Mouse (Mus musculus): Measurements from ENCODE around the gene Ncam1. TPM values are rescaled to one million over a fixed set of nuclear protein-coding genes. Genes with fewer than 3 reads are reported as not detected.

Gene Ncam1
- total and polyA plus RNA-seq, 3 experiments, result 0.08 TPM; not detected in 2

- TF ChIP-seq RCOR1 (conservative IDR thresholded peaks at IDR 0.05; ENCODE audit: low read depth, low read length) (no peak), MXI1 (IDR thresholded peaks at IDR 0.05; ENCODE audit: low read depth, low read length) (no peak), POLR2A (IDR thresholded peaks at IDR 0.05; ENCODE audit: low read depth, low read length) (no peak), CTCF (conservative IDR thresholded peaks at IDR 0.05 in 1 of 2, IDR thresholded peaks at IDR 0.05 in 1 of 2; ENCODE audit: low read depth in 2 of 2, low read length in 2 of 2) (peak; percentile 73 to 94), TBP (conservative IDR thresholded peaks at IDR 0.05; ENCODE audit: low read depth, low read length) (no peak), MAZ (IDR thresholded peaks at IDR 0.05; ENCODE audit: low read depth, low read length) (no peak), JUN (IDR thresholded peaks at IDR 0.05; ENCODE audit: insufficient read depth, low read depth, low read length) (no peak), E2F4 (IDR thresholded peaks at IDR 0.05; ENCODE audit: insufficient replicate concordance, low read depth, low read length) (no peak)
These were observed 304.6 kb downstream of the Ncam1 start (continued) for GRCm38 (mm10) chr9:49493979-49494649.

DNA sequence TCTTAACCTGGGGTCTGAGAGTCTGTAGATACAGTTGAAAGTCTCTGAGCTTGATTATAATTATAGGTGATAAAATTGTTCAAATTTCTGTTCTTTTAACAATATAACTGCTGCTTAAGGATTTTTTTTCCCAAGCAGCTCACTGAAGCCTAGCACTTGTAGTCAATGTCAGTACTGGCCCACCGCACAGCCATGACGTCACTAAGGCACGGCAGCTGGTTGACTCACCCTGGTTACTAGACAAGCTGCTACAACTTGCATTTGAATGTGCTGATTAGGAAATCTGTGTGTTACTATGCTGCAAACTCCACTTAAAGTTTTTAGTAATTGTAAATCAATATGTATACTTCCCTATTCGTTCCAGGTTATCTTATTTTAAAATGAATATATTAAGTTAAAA lies 308.1 kb downstream of the Ncam1 start:
- Histone ChIP-seq H3K4me3 (replicated peaks in 1 of 3; ENCODE audit: low read depth in 2 of 3, low read length in 2 of 3, poor library complexity in 1 of 3) (no peak overlapping the region), H3K27me3 (replicated peaks) (peaks cover 5% of the 10 kb centered on the region), H3K4me2 (ENCODE audit: insufficient read depth, low read depth, poor library complexity, severe bottlenecking) (peak overlapping the region; percentile 64; the same call in 1 of the 2 replicates), H3K79me2 (replicated peaks; ENCODE audit: control insufficient read depth, extremely low read depth, insufficient read depth, poor library complexity, severe bottlenecking) (no peaks in the 10 kb centered on the region), H3K9me3 (replicated peaks; ENCODE audit: low read length) (no peaks in the 10 kb centered on the region), H3K36me3 (replicated peaks in 1 of 2; ENCODE audit: control insufficient read depth in 1 of 2, insufficient read depth in 1 of 2, low read length in 1 of 2) (no peaks in the 10 kb centered on the region), H3K4me1 (ENCODE audit: control insufficient read depth in 1 of 2, insufficient read depth in 2 of 2) (peaks cover 2 to 13% of the 10 kb centered on the region in 2 experiments; a peak in 2 of 4 replicates), H3K9ac (ENCODE audit: insufficient read depth, low read depth) (no peak overlapping the region), H3K27ac (ENCODE audit: insufficient read depth, low read depth) (no peak overlapping the region)
- dilution Hi-C loops (cut with MboI; ENCODE audit: extremely low pct_ligation_motif_present, extremely low pct_unique_long_range_greater_than_20kb, low sequenced_read_pairs) (no loop called here), in situ Hi-C loops (cut with MboI; ENCODE audit: low pct_ligation_motif_present, low pct_unique_long_range_greater_than_20kb, low sequenced_read_pairs) (loop anchor here (10.0 to 25.0 kb wide), 4 partner anchors 528 to 944 kb away; partner anchors contain the start of gene Htr3b)
- TF ChIP-seq MAX (IDR thresholded peaks at IDR 0.05; ENCODE audit: low read length), result no peak
- TF ChIP-seq JUND (conservative IDR thresholded peaks at IDR 0.05; ENCODE audit: low read depth, low read length), result peak; percentile 55; the same call in 1 of the 2 replicates
- no peak for TF ChIP-seq NELFE (IDR thresholded peaks at IDR 0.05; ENCODE audit: low read depth, low read length)
- peak; percentile 32; the same call in 1 of the 2 replicates for TF ChIP-seq JUN (IDR thresholded peaks at IDR 0.05; ENCODE audit: insufficient read depth, low read depth, low read length)
- peak; percentile 55 for DNase-seq (ENCODE audit: extremely low read depth)

GRCm38 (mm10) chr9:49488912-49489895 lies 309.5 kb downstream of the Ncam1 start:
- no peak overlapping the region for H3K9ac ChIP-seq (ENCODE audit: insufficient read depth, low read depth)
- H3K4me2 ChIP-seq (ENCODE audit: insufficient read depth, low read depth, poor library complexity, severe bottlenecking), result peak overlapping the region; percentile 64
- peaks cover 5% of the 10 kb centered on the region for H3K27me3 ChIP-seq (replicated peaks)
- H3K4me3 ChIP-seq (replicated peaks in 1 of 3; ENCODE audit: low read depth in 2 of 3, low read length in 2 of 3, poor library complexity in 1 of 3), result peak overlapping the region in 1 of 3 experiments; percentile 2
- dilution Hi-C loops (cut with MboI; ENCODE audit: extremely low pct_ligation_motif_present, extremely low pct_unique_long_range_greater_than_20kb, low sequenced_read_pairs), result no loop called here
- no peaks in the 10 kb centered on the region for H3K36me3 ChIP-seq (replicated peaks in 1 of 2; ENCODE audit: control insufficient read depth in 1 of 2, insufficient read depth in 1 of 2, low read length in 1 of 2)
- H3K4me1 ChIP-seq (ENCODE audit: control insufficient read depth in 1 of 2, insufficient read depth in 2 of 2), result peaks cover 2 to 15% of the 10 kb centered on the region in 2 experiments; a peak in 2 of 4 replicates
- no peaks in the 10 kb centered on the region for H3K79me2 ChIP-seq (replicated peaks; ENCODE audit: control insufficient read depth, extremely low read depth, insufficient read depth, poor library complexity, severe bottlenecking)
- peak; percentile 76 for DNase-seq (ENCODE audit: extremely low read depth)
- in situ Hi-C loops (cut with MboI; ENCODE audit: low pct_ligation_motif_present, low pct_unique_long_range_greater_than_20kb, low sequenced_read_pairs), result loop anchor here (5.0 to 25.0 kb wide), 4 partner anchors 242 to 852 kb away; partner anchors contain the start of genes Htr3b and Tmprss5
- no peaks in the 10 kb centered on the region for H3K9me3 ChIP-seq (replicated peaks; ENCODE audit: low read length)
- no peak overlapping the region for H3K27ac ChIP-seq (ENCODE audit: insufficient read depth, low read depth)
- TF ChIP-seq MXI1 (IDR thresholded peaks at IDR 0.05; ENCODE audit: low read depth, low read length) (peak; percentile 45; the same call in 1 of the 2 replicates), MAX (IDR thresholded peaks at IDR 0.05; ENCODE audit: low read length) (peak; percentile 57; the same call in 1 of the 2 replicates), ETS1 (conservative IDR thresholded peaks at IDR 0.05; ENCODE audit: low read depth, low read length) (no peak), E2F4 (IDR thresholded peaks at IDR 0.05; ENCODE audit: insufficient replicate concordance, low read depth, low read length) (no peak), CHD2 (IDR thresholded peaks at IDR 0.05; ENCODE audit: low read length) (no peak), ZMIZ1 (IDR thresholded peaks at IDR 0.05; ENCODE audit: low read depth, low read length) (no peak), RAD21 (IDR thresholded peaks at IDR 0.05; ENCODE audit: low read depth, low read length) (peak; percentile 100), NELFE (IDR thresholded peaks at IDR 0.05; ENCODE audit: low read depth, low read length) (peak; percentile 55; the same call in 1 of the 2 replicates), SMC3 (IDR thresholded peaks at IDR 0.05; ENCODE audit: low read depth, low read length) (peak; percentile 93), ZC3H11A (IDR thresholded peaks at IDR 0.05; ENCODE audit: low read depth, low read length) (peak; percentile 84), BHLHE40 (IDR thresholded peaks at IDR 0.05; ENCODE audit: low read depth, low read length) (0 out of 2 replicates have a peak, but pooled peaks have one; percentile 27), UBTF (IDR thresholded peaks at IDR 0.05; ENCODE audit: low read depth, low read length) (no peak), MAFK (IDR thresholded peaks at IDR 0.05; ENCODE audit: insufficient replicate concordance, low read length) (no peak), EP300 (IDR thresholded peaks at IDR 0.05; ENCODE audit: low read length) (no peak), PAX5 (IDR thresholded peaks at IDR 0.05; ENCODE audit: low read length) (no peak), CTCF (conservative IDR thresholded peaks at IDR 0.05 in 1 of 2, IDR thresholded peaks at IDR 0.05 in 1 of 2; ENCODE audit: low read depth in 2 of 2, low read length in 2 of 2) (peak; percentile 97 to 99), CHD1 (IDR thresholded peaks at IDR 0.05; ENCODE audit: low read depth, low read length) (no peak), ELF1 (IDR thresholded peaks at IDR 0.05; ENCODE audit: low read depth, low read length) (0 out of 2 replicates have a peak, but pooled peaks have one; percentile 23), IRF4 (IDR thresholded peaks at IDR 0.05; ENCODE audit: low read depth, low read length) (peak; percentile 63)
